10 mouse cellular contexts compared by ENCODE assay signal in the genomic region with DNA sequence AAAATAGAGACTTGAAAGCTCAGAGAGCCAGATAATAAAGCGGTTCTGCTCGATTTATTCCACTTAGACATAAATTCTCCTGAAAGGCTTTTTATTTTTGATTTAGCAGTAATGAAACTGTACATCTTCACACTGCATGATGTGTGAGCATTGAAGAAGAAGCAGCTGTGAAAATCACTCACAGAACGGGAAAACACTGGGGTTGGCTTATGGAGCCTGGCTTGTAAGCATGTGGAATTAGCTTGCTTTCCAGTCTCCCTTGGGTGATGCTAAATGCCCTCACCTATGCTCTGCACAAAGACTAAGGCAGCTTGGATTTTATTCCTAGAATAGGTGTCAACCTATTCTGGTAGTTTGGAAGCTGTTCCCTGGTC.
"Had no signal": no experiment of that assay in that cellular context is flagged by ENCODE, and none has a peak within 500 bp of the region (broad histone marks: within the 10 kb centered on the region; RNA-seq: fewer than 3 reads in every experiment).

No protein-coding gene starts in this region.

- DNase-seq: left cerebral cortex, postnatal 4 days; lung, embryonic 14.5 days; lung, postnatal 10 days; lung, postnatal 4 days; thymus, postnatal 4 days had no signal

- H3K27ac ChIP-seq: layer of hippocampus, adult 2 months; liver, embryonic 12.5 days; midbrain, embryonic 10.5 days; midbrain, embryonic 15.5 days; neural tube, embryonic 12.5 days had no signal

- H3K4me3 ChIP-seq: layer of hippocampus, adult 2 months; liver, embryonic 12.5 days; midbrain, embryonic 10.5 days; midbrain, embryonic 15.5 days; neural tube, embryonic 12.5 days had no signal

- H3K9me3 ChIP-seq: liver, embryonic 12.5 days; midbrain, embryonic 10.5 days; midbrain, embryonic 15.5 days; neural tube, embryonic 12.5 days had no signal

- H3K36me3 ChIP-seq: liver, embryonic 12.5 days; midbrain, embryonic 10.5 days; midbrain, embryonic 15.5 days; neural tube, embryonic 12.5 days had no signal

- ATAC-seq: liver, embryonic 12.5 days; midbrain, embryonic 15.5 days had no signal

- H3K27me3 ChIP-seq: liver, embryonic 12.5 days; midbrain, embryonic 15.5 days; neural tube, embryonic 12.5 days had no signal

- H3K4me2 ChIP-seq: liver, embryonic 12.5 days; lung, embryonic 14.5 days; midbrain, embryonic 15.5 days; neural tube, embryonic 12.5 days had no signal

- H3K9ac ChIP-seq: liver, embryonic 12.5 days; lung, embryonic 14.5 days; midbrain, embryonic 15.5 days; neural tube, embryonic 12.5 days had no signal

- H3K4me1 ChIP-seq: liver, embryonic 12.5 days; midbrain, embryonic 10.5 days; midbrain, embryonic 15.5 days; neural tube, embryonic 12.5 days had no signal
